Comparison of ENCODE assay signal across 9 mouse cellular contexts in genomic region chr3:107757365-107758129, GRCm38 (mm10). TPM values are rescaled to one million over a fixed set of nuclear protein-coding genes. Genes with fewer than 3 reads are reported as not detected.
DNase-seq lines count a peak whose midpoint lies in the region; ATAC-seq and TF ChIP-seq lines count a peak whose summit lies in the region.
"Had no signal": no experiment of that assay in that cellular context is flagged by ENCODE, and none has a peak within 500 bp of the region (broad histone marks: within the 10 kb centered on the region; RNA-seq: fewer than 3 reads in every experiment).

No protein-coding gene starts in this region.

- no peak for ATAC-seq in hindbrain, embryonic 13.5 days (ENCODE audit: low FRiP score)
- ATAC-seq in embryonic facial prominence, embryonic 15.5 days (ENCODE audit: insufficient number of reproducible peaks, low FRiP score, low TSS enrichment, low read depth) = no peak
- ATAC-seq in liver, embryonic 12.5 days = no peak
- no peak for ATAC-seq in megakaryocyte progenitor cell, adult 5-6 weeks (replicated peaks; ENCODE audit: poor library complexity)
- ATAC-seq: Patski had no signal

- H3K4me3 ChIP-seq in hindbrain, embryonic 13.5 days = no peak overlapping the region
- no peak overlapping the region for H3K4me3 ChIP-seq in hindbrain, embryonic 10.5 days
- H3K4me3 ChIP-seq in embryonic facial prominence, embryonic 15.5 days (replicated peaks) = peak overlapping the region; percentile 69; the same call in 1 of the 2 replicates
- peak overlapping the region; percentile 63; the same call in 1 of the 2 replicates for H3K4me3 ChIP-seq in liver, embryonic 12.5 days
- no peak overlapping the region; the same call in 1 of the 2 replicates for H3K4me3 ChIP-seq in kidney, adult 2 months (ENCODE audit: insufficient read depth, low read depth, low read length)

- 0 out of 2 replicates have a peak, but pooled peaks cover 3% of the 10 kb centered on the region for H3K27me3 ChIP-seq in hindbrain, embryonic 13.5 days
- H3K27me3 ChIP-seq in hindbrain, embryonic 10.5 days (ENCODE audit: insufficient read depth, poor library complexity, severe bottlenecking) = peaks cover 15% of the 10 kb centered on the region
- no peaks in the 10 kb centered on the region for H3K27me3 ChIP-seq in embryonic facial prominence, embryonic 15.5 days
- H3K27me3 ChIP-seq in liver, embryonic 12.5 days (replicated peaks) = peaks cover 49% of the 10 kb centered on the region
- H3K27me3 ChIP-seq in kidney, adult 2 months (replicated peaks; ENCODE audit: control insufficient read depth, insufficient read depth, low read length) = no peaks in the 10 kb centered on the region
- H3K27me3 ChIP-seq: Patski had no signal

- peaks cover 44% of the 10 kb centered on the region for H3K4me1 ChIP-seq in hindbrain, embryonic 13.5 days (replicated peaks)
- H3K4me1 ChIP-seq in hindbrain, embryonic 10.5 days (replicated peaks) = peaks cover 44% of the 10 kb centered on the region
- H3K4me1 ChIP-seq in embryonic facial prominence, embryonic 15.5 days = peaks cover 36% of the 10 kb centered on the region
- H3K4me1 ChIP-seq in liver, embryonic 12.5 days = peaks cover 12% of the 10 kb centered on the region; the same call in 1 of the 2 replicates
- 0 out of 2 replicates have a peak, but pooled peaks cover 4% of the 10 kb centered on the region for H3K4me1 ChIP-seq in kidney, adult 2 months (ENCODE audit: control insufficient read depth, insufficient read depth, low read length)

- H3K9ac ChIP-seq in hindbrain, embryonic 13.5 days = no peak overlapping the region
- no peak overlapping the region for H3K9ac ChIP-seq in embryonic facial prominence, embryonic 15.5 days
- no peak overlapping the region for H3K9ac ChIP-seq in liver, embryonic 12.5 days

- H3K9me3 ChIP-seq in hindbrain, embryonic 13.5 days = no peaks in the 10 kb centered on the region
- no peaks in the 10 kb centered on the region for H3K9me3 ChIP-seq in hindbrain, embryonic 10.5 days
- H3K9me3 ChIP-seq in embryonic facial prominence, embryonic 15.5 days (replicated peaks) = no peaks in the 10 kb centered on the region
- H3K9me3 ChIP-seq in liver, embryonic 12.5 days (replicated peaks) = no peaks in the 10 kb centered on the region

- no peak for TF ChIP-seq CTCF in kidney, adult 2 months (conservative IDR thresholded peaks at IDR 0.05; ENCODE audit: insufficient read depth, insufficient read length, low read depth, low read length)

- DNase-seq in hindbrain, embryonic 10.5 days (ENCODE audit: low spot score) = no peak
- peak; percentile 39 for DNase-seq in brain, embryonic 18.5 days (ENCODE audit: low read depth, low spot score)
- no peak for DNase-seq in thymus, postnatal 10 days (ENCODE audit: low spot score in 2 of 2)
- DNase-seq in kidney, adult 2 months = no peak

- 85% methylated on average over 5 of the region's 5 CpGs for WGBS in hindbrain, embryonic 13.5 days
- WGBS in hindbrain, embryonic 10.5 days = 84% methylated on average over 5 of the region's 5 CpGs
- WGBS in embryonic facial prominence, embryonic 15.5 days = 83% methylated on average over 5 of the region's 5 CpGs
- WGBS in liver, embryonic 12.5 days (ENCODE audit: insufficient replicate concordance) = 69% methylated on average over 5 of the region's 5 CpGs
- 88% methylated on average over 5 of the region's 5 CpGs for WGBS in kidney, adult 2 months

- TF ChIP-seq POLR2A in kidney, adult 2 months (IDR thresholded peaks at IDR 0.05; ENCODE audit: low read depth, low read length) = no peak

- H3K4me2 ChIP-seq in hindbrain, embryonic 13.5 days = 0 out of 2 replicates have a peak overlapping the region, but pooled peaks have one; percentile 95
- no peak overlapping the region for H3K4me2 ChIP-seq in embryonic facial prominence, embryonic 15.5 days (replicated peaks)
- H3K4me2 ChIP-seq in liver, embryonic 12.5 days = peak overlapping the region; percentile 79; the same call in 1 of the 2 replicates

- H3K36me3 ChIP-seq in hindbrain, embryonic 13.5 days = no peaks in the 10 kb centered on the region; the same call in none of the 2 replicates
- peaks cover 18% of the 10 kb centered on the region for H3K36me3 ChIP-seq in hindbrain, embryonic 10.5 days
- peaks cover 25% of the 10 kb centered on the region for H3K36me3 ChIP-seq in embryonic facial prominence, embryonic 15.5 days
- H3K36me3 ChIP-seq in liver, embryonic 12.5 days = peaks cover 22% of the 10 kb centered on the region
- H3K36me3 ChIP-seq in kidney, adult 2 months (ENCODE audit: control insufficient read depth, insufficient read depth, low read length) = no peaks in the 10 kb centered on the region

- no peak overlapping the region for H3K27ac ChIP-seq in hindbrain, embryonic 13.5 days
- no peak overlapping the region; the same call in none of the 2 replicates for H3K27ac ChIP-seq in hindbrain, embryonic 10.5 days
- H3K27ac ChIP-seq in embryonic facial prominence, embryonic 15.5 days (replicated peaks) = no peak overlapping the region
- H3K27ac ChIP-seq in liver, embryonic 12.5 days = no peak overlapping the region
- H3K27ac ChIP-seq in kidney, adult 2 months (ENCODE audit: insufficient read depth, low read depth, low read length) = no peak overlapping the region

RNA-seq across cellular contexts. Expression of gene Csf1, which starts 2.7 kb away (rescaled TPM):
- polyA plus RNA-seq in hindbrain, embryonic 13.5 days (2015; fragmentation: Nextera tagmentation; extraction: Ambion mirVana) = 6.3 and 6.5 TPM in 2 replicates
- 7.2 TPM in 2 replicates for polyA plus RNA-seq in hindbrain, embryonic 10.5 days (2016; fragmentation: Nextera tagmentation; extraction: Ambion mirVana)
- 18.0 and 18.5 TPM in 2 replicates for polyA plus RNA-seq in embryonic facial prominence, embryonic 15.5 days (2015; fragmentation: Nextera tagmentation; extraction: Ambion mirVana)
- polyA plus RNA-seq in liver, embryonic 12.5 days (2016; fragmentation: Nextera tagmentation; extraction: Ambion mirVana) = 8.7 and 8.8 TPM in 2 replicates
- 2.2 and 4.8 TPM in 2 replicates for total RNA-seq in megakaryocyte progenitor cell, adult 5-6 weeks (2015)
- 1.5 and 4.6 TPM in 2 replicates for total RNA-seq in megakaryocyte progenitor cell, adult 5-6 weeks (2017)
- 10.7 and 12.4 TPM in 2 replicates for polyA plus RNA-seq in kidney, adult 2 months (2012; rRNA removed)

Comparison
In these comparisons a context has a peak if more than half of its experiments do, and no peak if none do; other contexts are left out.
1. H3K4me3 ChIP-seq: peak in embryonic facial prominence, embryonic 15.5 days (single experiment) and liver, embryonic 12.5 days (single experiment); none in hindbrain, embryonic 13.5 days (single experiment), hindbrain, embryonic 10.5 days (single experiment) and kidney, adult 2 months (single experiment).